Mouse (Mus musculus) limb, embryonic 12.5 days (tissue): ENCODE measurements at regions not wholly inside any gene's neighbourhood (a gene's known extent, or its start where the extent isn't known, plus 50 kb on each side); places are given as distances from the start of the nearest gene placed in this dataset.

Experiments
- ATAC-seq: fragments of 200-750 bp; cut with Nextera tagmentation; 2 replicates; pipeline ENCODE4 v1.8.0; 2017; ENCODE audit warnings: low read depth, moderate TSS enrichment; ENCODE audit not compliant: insufficient number of reproducible peaks, insufficient read depth, low FRiP score, low TSS enrichment
- H3K27ac ChIP-seq: fragments of 300-500 bp; sonication (generic); 2 replicates; pipeline ENCODE4 v1.5.1; 2016; ENCODE audit warnings: mild to moderate bottlenecking, moderate library complexity
- H3K27me3 ChIP-seq: fragments of 300-500 bp; sonication (generic); 2 replicates; pipeline ENCODE4 v1.6.1; 2016; ENCODE audit warnings: mild to moderate bottlenecking, moderate library complexity
- H3K36me3 ChIP-seq: fragments of 300-500 bp; sonication (generic); 2 replicates; pipeline ENCODE4 v1.6.1; 2016; ENCODE audit warnings: mild to moderate bottlenecking, moderate library complexity
- H3K4me1 ChIP-seq: fragments of 300-500 bp; sonication (generic); replicated peaks from 2 replicates; pipeline ENCODE4 v1.6.1; 2016
- H3K4me2 ChIP-seq: fragments of 300-500 bp; sonication (generic); 2 replicates; pipeline ENCODE4 v1.6.1; 2016; ENCODE audit warnings: mild to moderate bottlenecking, moderate library complexity
- H3K4me3 ChIP-seq: fragments of 300-500 bp; sonication (generic); replicated peaks from 2 replicates; pipeline ENCODE4 v1.5.1; 2016; ENCODE audit warnings: mild to moderate bottlenecking
- H3K9ac ChIP-seq: fragments of 300-500 bp; sonication (generic); replicated peaks from 2 replicates; pipeline ENCODE4 v1.6.1; 2016; ENCODE audit warnings: mild to moderate bottlenecking, moderate library complexity
- H3K9me3 ChIP-seq: fragments of 300-500 bp; sonication (generic); 2 replicates; pipeline ENCODE4 v1.6.1; 2016; ENCODE audit warnings: mild to moderate bottlenecking, moderate library complexity
- WGBS: fragments of 180-500 bp; shearing (Covaris S2); methylation state at CpG from one replicate; pipeline ENCODE4 v1.1.7; 2016; 5-methylcytosine and 5-hydroxymethylcytosine counted together

- H3K27me3 ChIP-seq = 0 out of 2 replicates have a peak, but pooled peaks cover 13% of the 10 kb centered on the region
- H3K4me2 ChIP-seq = no peak overlapping the region
- H3K27ac ChIP-seq = no peak overlapping the region
- no peaks in the 10 kb centered on the region for H3K9me3 ChIP-seq
- no peaks in the 10 kb centered on the region for H3K4me1 ChIP-seq
- H3K9ac ChIP-seq = no peak overlapping the region
- ATAC-seq = no peak
- H3K4me3 ChIP-seq = no peak overlapping the region
- H3K36me3 ChIP-seq = no peaks in the 10 kb centered on the region
- WGBS = 88% methylated on average over 5 of the region's 5 CpGs
Observed at GRCm38 (mm10) chr8:26922178-26922540, 55.0 kb upstream of the Zfp703 start.

- H3K36me3 ChIP-seq = no peaks in the 10 kb centered on the region
- peaks cover 9% of the 10 kb centered on the region; the same call in 1 of the 2 replicates for H3K27me3 ChIP-seq
- no peak for ATAC-seq
- no peaks in the 10 kb centered on the region for H3K4me1 ChIP-seq
- H3K9me3 ChIP-seq = 0 out of 2 replicates have a peak, but pooled peaks cover 3% of the 10 kb centered on the region
- no peak overlapping the region for H3K27ac ChIP-seq
- H3K9ac ChIP-seq = no peak overlapping the region
- no peak overlapping the region for H3K4me3 ChIP-seq
- 46% methylated on average over 8 of the region's 8 CpGs for WGBS
- no peak overlapping the region for H3K4me2 ChIP-seq
Observed at GRCm38 (mm10) chr8:26923166-26923565, 54.0 kb upstream of the Zfp703 start.
